Mouse (Mus musculus) adrenal gland, postnatal 14 days (tissue): Measurements from ENCODE around the gene Mtif3. TPM values are rescaled to one million over a fixed set of nuclear protein-coding genes. Genes with fewer than 3 reads are reported as not detected.

ENCODE experiments used
- DNase-seq: peaks from one replicate; pipeline ENCODE4 v3.0.0; 2021; ENCODE audit warnings: mixed read lengths
- total RNA-seq: library from RNA; stranded (reverse); gene quantifications from 2 replicates; pipeline ENCODE4 v1.2.3, GENCODE M21; 2021

The Mtif3 gene
- total RNA-seq, 1 experiment from 2014 or later = 28.5 TPM

DNA sequence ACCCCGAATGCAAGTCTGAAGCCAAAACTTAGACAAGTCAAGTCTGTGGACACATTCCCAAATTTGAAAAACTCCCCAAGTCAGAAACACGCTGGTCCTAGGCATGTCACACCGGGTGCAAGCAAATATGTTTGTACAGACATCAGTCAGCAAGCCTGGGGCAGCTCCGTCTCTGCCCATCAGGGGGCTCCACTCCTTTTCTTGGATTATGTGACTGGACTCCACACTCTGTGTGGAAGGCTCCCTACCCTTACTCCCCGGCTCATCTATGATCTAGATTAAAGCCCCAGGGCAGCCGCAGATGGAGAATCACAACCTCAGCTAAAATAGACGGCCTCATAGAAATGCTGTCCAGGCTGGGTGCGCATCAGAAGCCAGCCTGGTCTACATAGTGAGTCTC lies 47.3 kb downstream of the Mtif3 start:
- no peak for DNase-seq

DNA sequence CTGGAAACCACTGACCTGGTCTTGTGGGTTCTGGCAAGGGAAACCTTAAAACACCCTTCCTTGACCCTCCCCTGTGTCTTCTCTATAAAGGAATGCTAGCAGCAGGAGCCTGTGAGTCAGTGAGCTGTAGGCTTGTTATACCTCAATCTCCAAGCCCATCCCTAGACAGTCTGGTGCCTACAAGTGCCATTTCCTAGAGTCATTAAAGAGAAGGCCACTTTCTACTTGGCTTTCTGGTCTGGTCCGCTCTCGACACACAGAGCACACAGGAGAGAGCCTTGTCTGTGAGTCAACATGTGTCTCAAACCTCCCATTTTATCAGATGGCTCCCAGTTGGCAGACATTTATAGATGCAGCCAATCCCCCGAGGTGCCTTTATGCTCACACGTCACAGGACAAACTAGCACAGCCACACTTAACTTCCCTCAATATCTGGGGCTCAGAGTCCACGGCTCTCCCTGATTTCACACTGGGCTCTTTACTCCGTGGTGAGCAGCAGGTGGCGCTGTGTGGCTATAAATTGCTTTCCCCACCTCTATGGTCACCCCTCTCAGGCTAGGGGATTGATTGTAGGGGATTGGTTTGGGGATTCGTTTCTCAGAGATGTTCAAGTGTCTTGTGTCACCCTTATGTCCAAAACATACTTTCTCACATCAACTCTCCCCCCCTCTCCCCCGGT lies 49.4 kb downstream of the Mtif3 start:
- peak; percentile 77 for DNase-seq

DNA sequence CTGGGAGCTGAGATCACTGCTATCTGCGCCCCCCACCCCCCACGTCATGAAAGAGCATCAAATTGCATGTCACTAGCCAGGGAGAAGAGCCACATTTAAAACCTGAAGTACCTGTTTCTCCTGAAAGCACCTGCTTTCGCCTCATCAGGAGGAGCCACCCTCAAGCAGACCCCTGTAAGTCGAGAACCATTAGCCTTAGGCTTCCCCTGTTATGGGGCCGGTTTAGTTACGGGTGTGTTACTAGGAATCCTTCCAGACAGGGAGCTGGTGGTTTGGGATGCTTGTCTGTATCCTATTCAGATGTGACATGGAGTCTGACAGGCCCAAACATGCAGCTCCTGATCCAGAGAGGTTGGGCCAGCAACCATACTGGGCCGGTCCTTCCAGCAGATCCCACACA lies 50.2 kb downstream of the Mtif3 start:
- no peak for DNase-seq

DNA sequence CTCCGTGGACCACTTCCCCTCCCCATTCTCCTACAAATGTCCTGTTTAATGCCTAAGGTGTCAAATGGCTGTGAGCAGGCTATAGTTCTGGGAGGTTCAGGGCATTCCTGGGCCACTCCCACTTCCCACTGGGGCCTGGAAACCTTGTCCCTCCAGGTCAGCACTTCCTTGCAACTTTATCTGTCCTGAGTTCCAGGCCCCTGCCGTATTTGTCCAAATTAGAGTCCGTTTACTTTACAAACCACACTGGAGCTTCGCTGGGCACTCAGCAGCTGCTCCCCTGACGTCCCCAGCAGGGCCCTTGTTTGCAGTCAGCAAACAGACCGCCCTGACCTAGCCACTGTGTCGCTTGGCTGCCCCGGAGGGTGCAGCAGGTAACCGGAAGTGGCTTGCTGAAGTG lies 51.4 kb downstream of the Mtif3 start:
- no peak for DNase-seq

DNA sequence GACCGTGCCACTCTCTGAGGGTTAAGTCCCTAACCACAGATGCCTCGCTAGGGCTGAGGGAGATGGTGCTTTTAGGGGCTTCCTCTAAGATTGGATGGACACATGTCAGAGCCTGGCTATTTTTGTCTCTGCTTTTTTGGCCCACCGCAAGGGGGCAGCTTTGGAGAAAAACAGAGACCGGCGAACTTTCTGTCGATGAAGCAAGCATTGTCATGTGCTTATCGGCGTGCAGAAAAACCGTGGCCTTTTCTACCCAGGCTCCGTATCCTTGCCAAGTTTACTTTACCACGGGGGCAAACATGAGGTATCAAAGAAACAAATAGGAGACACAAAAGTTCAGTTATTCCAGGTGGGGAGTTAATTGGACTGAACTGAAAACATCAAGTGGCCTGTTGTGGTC lies 55.0 kb downstream of the Mtif3 start:
- no peak for DNase-seq

DNA sequence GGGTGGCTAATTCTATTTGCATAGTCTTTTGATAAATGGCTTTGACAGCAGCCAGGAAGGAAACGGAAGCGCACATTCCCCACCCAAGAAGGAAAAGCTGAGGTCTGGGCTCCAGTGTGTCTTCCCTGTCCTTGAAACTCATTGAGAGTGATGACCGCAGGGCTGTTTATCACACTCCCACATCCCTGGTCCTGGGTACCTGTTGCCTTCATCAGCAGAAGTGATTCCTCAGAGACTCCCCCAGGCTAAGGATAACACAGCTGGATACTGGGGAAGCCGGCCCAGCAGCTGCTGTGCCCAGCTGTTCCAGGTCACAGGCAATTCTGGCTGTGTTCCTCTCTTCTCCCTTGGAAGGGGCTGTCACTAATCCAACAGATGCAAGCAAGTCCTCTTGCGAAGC lies 56.1 kb downstream of the Mtif3 start:
- no peak for DNase-seq

DNA sequence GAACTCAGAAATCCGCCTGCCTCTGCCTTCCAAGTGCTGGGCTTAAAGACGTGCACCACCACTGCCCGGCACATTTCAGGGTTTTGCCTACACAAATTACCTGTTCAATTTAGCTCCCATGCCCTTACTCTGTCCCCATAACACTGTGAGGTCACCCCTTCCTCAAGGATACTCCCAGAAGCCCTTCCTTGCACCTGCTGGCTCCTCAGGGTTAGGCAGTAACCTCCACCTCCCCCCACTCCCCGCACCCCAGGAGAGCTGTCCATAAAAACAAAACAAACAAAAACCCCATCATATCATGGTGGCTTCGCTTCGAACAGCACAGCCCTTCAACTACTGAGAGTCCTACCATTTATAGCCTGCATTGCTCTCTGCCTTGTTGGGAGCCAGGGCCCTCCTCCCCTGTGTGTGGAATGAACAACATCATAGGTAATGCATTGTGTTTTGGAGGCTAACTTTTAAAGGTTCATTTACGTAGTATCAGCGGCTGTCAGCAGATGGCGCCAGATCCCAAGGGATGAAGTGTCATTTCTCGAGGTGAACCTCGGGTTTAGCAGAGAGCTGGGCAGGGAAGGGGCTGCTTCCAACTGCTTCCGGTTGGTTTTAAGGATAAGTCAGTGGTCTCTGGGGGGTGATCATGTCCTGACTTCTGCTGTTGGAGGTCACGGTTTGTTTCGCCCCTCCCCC lies 58.0 kb downstream of the Mtif3 start:
- DNase-seq = peak; percentile 87

DNA sequence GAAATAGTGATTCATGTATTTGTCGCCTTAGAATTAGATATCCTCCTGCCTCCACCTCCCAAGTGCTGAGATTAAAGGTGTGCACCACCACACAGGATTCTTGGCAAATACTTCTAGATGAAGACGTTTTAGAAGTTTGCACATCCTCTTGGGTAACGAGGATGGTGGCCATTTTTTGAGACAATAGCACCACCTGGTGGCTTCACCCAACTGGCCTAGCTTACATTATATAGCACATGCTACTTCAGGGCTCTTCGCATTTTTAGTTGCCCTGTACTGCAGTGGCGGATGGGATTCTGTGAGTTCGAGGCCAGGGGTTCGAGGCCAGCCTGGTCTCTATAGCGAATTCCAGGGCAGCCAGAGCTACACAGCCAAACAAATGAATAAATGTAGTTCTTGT lies 59.2 kb downstream of the Mtif3 start:
- DNase-seq = peak; percentile 84

Other genes with a start within 250 kb of the Mtif3 start
- 26.3 and 33.8 TPM in 2 replicates for gene Usp12, start 168.8 kb downstream of the Mtif3 start, total RNA-seq
- gene Rpl21, start 130.9 kb downstream of the Mtif3 start, total RNA-seq = 347 and 433 TPM in 2 replicates
- 8.4 and 8.7 TPM in 2 replicates for gene Rasl11a, start 118.7 kb downstream of the Mtif3 start, total RNA-seq
- 32.3 and 34.8 TPM in 2 replicates for gene Gtf3a, start 15.1 kb downstream of the Mtif3 start, total RNA-seq
- 18.5 and 18.8 TPM in 2 replicates for gene Lnx2, start 112.8 kb upstream of the Mtif3 start, total RNA-seq
- gene Polr1d, start 113.2 kb upstream of the Mtif3 start, total RNA-seq = 137 and 144 TPM in 2 replicates
- gene Gsx1, start 224.9 kb upstream of the Mtif3 start, total RNA-seq = not detected in 2 replicates